Mouse (Mus musculus): Measurements from ENCODE around the gene Col28a1. TPM values are rescaled to one million over a fixed set of nuclear protein-coding genes. Genes with fewer than 3 reads are reported as not detected.

The Col28a1 gene
- polyA plus RNA-seq, 1 experiment: 0.01 TPM

DNA sequence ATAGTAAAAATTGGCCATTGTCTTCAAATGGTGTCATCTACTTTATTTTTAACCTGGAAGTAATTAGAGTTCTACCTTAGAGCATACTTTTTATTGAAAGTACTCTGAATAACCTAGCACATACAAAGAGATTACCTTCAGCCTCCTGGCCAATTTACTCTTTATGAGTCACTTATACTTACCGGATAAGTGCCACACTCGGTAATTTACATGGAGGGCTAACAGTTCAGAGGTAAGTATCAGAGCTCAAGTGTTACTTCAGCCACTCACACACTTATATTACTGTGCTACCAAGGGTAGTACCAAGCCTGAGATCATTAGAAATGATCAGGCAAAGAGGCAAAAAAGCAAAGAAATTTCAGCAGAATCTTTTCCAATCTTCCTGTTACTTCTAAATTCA is 73.8 kb downstream of the Col28a1 start:
- Histone ChIP-seq H3K27me3 (ENCODE audit: control insufficient read depth, insufficient read depth, insufficient read length) (no peaks in the 10 kb centered on the region), H3K36me3 (ENCODE audit: control insufficient read depth, insufficient read depth) (no peaks in the 10 kb centered on the region), H3K79me2 (ENCODE audit: control insufficient read depth, insufficient read depth) (no peaks in the 10 kb centered on the region), H3ac (ENCODE audit: control insufficient read depth, insufficient read length, low read depth) (no peak overlapping the region), H3K4me3 (ENCODE audit: insufficient read depth, poor library complexity, severe bottlenecking) (no peak overlapping the region), H3K79me3 (ENCODE audit: low read depth) (no peaks in the 10 kb centered on the region)
- no peak for TF ChIP-seq MYOD1 (IDR thresholded peaks at IDR 0.05; ENCODE audit: control insufficient read depth, insufficient read length, low read depth)
- TF ChIP-seq MAX (IDR thresholded peaks at IDR 0.05): no peak
- TF ChIP-seq USF1 (IDR thresholded peaks at IDR 0.05; ENCODE audit: low read depth): no peak
- TF ChIP-seq MYOG (IDR thresholded peaks at IDR 0.05; ENCODE audit: control insufficient read depth, extremely low read depth, insufficient read length): no peak
- no peak for TF ChIP-seq FOSL1 (IDR thresholded peaks at IDR 0.05; ENCODE audit: insufficient read depth, low read length, poor library complexity, severe bottlenecking)
- TF ChIP-seq CTCF (IDR thresholded peaks at IDR 0.05; ENCODE audit: control insufficient read depth, insufficient read depth, insufficient read length): no peak
- TF ChIP-seq CEBPB (IDR thresholded peaks at IDR 0.05; ENCODE audit: low read depth): no peak

DNA sequence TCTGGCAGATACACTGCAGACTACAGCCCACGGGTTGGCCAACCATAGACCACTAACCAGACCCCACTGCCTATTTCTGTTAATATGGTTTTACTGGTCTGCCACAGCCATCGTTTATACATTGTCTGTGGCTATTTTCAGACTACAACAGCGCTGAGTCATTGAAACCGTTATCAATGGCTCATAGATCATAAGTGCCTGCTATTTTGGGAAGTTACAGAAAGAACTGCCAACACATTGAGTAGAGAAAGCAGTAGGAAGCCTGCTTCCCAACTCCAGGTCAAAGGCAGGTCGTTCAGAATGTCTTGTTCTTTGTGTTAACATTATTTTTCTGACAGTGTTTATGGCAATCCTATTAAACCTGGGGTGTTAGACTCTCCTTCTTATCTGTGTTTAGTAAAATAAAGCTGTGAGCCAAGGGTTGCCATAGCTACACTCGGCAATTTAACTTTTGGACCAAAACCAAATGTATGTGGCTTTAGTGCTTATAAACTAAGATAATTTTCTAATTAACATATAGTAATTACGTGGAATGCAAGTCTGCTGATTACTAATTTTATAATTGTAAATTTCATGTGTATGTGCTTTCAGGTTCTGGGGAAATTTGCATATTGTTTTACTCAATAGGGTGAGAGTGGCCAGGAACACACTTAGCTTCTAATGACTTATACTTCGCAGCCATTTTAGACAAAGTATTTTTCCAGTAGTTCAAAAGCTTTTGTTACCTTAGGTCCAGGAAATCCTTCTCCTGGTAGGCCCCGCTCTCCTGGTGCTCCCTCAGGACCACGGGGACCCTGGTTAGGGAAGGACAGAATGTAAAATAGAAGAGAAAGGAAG is 86.3 kb downstream of the Col28a1 start:
- no peaks in the 10 kb centered on the region for H3K79me3 ChIP-seq (ENCODE audit: low read depth)
- no peak for TF ChIP-seq MYOD1 (IDR thresholded peaks at IDR 0.05; ENCODE audit: control insufficient read depth, insufficient read length, low read depth)
- no peak for TF ChIP-seq MAX (IDR thresholded peaks at IDR 0.05)
- no peak for TF ChIP-seq MYOG (IDR thresholded peaks at IDR 0.05; ENCODE audit: control insufficient read depth, extremely low read depth, insufficient read length)
- no peaks in the 10 kb centered on the region for H3K27me3 ChIP-seq (ENCODE audit: control insufficient read depth, insufficient read depth, insufficient read length)
- H3K79me2 ChIP-seq (ENCODE audit: control insufficient read depth, insufficient read depth): no peaks in the 10 kb centered on the region
- H3K36me3 ChIP-seq (ENCODE audit: control insufficient read depth, insufficient read depth): no peaks in the 10 kb centered on the region
- H3ac ChIP-seq (ENCODE audit: control insufficient read depth, insufficient read length, low read depth): no peak overlapping the region
- no peak overlapping the region for H3K4me3 ChIP-seq (ENCODE audit: insufficient read depth, poor library complexity, severe bottlenecking)

DNA sequence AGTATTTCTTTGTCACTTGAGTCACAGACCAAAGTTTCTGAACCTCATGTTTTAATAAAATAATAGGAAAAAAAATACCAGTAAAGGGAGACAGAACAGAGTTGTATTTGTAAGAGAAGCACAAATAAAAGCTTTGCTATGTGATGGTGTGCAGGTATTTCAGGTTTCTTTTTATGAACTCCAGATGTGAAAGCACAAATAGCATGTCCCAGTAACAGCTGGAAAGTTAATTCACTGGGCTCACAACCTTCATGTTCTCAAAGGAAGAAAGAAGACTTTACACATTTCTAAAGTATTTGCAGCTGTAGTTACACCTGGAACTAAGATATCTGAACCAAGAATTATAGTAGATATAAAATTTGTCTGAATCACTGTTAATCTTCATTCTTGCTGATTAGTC is 91.2 kb downstream of the Col28a1 start:
- Histone ChIP-seq H3K79me3 (ENCODE audit: low read depth) (no peaks in the 10 kb centered on the region), H3K4me3 (ENCODE audit: insufficient read depth, poor library complexity, severe bottlenecking) (no peak overlapping the region), H3K27me3 (ENCODE audit: control insufficient read depth, insufficient read depth, insufficient read length) (no peaks in the 10 kb centered on the region), H3K79me2 (ENCODE audit: control insufficient read depth, insufficient read depth) (no peaks in the 10 kb centered on the region), H3K36me3 (ENCODE audit: control insufficient read depth, insufficient read depth) (no peaks in the 10 kb centered on the region), H3ac (ENCODE audit: control insufficient read depth, insufficient read length, low read depth) (no peak overlapping the region)
- no peak for TF ChIP-seq USF1 (IDR thresholded peaks at IDR 0.05; ENCODE audit: low read depth)
- TF ChIP-seq MYOG (IDR thresholded peaks at IDR 0.05; ENCODE audit: control insufficient read depth, extremely low read depth, insufficient read length): no peak
- TF ChIP-seq MYOD1 (IDR thresholded peaks at IDR 0.05; ENCODE audit: control insufficient read depth, insufficient read length, low read depth): no peak
- TF ChIP-seq MAX (IDR thresholded peaks at IDR 0.05): no peak
- no peak for TF ChIP-seq FOSL1 (IDR thresholded peaks at IDR 0.05; ENCODE audit: insufficient read depth, low read length, poor library complexity, severe bottlenecking)

DNA sequence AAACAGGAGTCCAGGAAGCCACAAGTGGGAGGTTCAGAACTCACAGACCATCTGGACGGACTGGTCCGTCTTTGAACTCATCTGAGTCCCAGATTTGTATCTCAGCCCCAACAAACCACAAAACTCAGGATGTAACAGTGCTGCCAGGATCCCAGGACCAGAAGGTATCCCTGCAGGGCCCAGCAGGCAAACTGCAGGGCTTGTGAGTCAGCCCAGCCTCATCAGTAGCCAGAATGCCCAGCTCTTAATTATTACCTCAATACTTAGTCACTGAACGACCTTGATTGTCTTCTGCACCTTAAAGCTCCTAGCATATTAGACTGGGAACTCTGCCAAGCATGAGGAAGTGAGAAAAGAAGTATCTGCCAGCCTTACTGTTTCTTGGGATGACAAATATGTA is 96.6 kb downstream of the Col28a1 start:
- no peak for TF ChIP-seq FOSL1 (IDR thresholded peaks at IDR 0.05; ENCODE audit: insufficient read depth, low read length, poor library complexity, severe bottlenecking)
- TF ChIP-seq CTCF (IDR thresholded peaks at IDR 0.05; ENCODE audit: control insufficient read depth, insufficient read depth, insufficient read length): no peak
- TF ChIP-seq MYOG (IDR thresholded peaks at IDR 0.05; ENCODE audit: control insufficient read depth, extremely low read depth, insufficient read length): no peak
- TF ChIP-seq MAX (IDR thresholded peaks at IDR 0.05): no peak
- no peak for TF ChIP-seq CEBPB (IDR thresholded peaks at IDR 0.05; ENCODE audit: low read depth)
- no peak for TF ChIP-seq USF1 (IDR thresholded peaks at IDR 0.05; ENCODE audit: low read depth)
- no peak for TF ChIP-seq MYOD1 (IDR thresholded peaks at IDR 0.05; ENCODE audit: control insufficient read depth, insufficient read length, low read depth)
- Histone ChIP-seq H3K36me3 (ENCODE audit: control insufficient read depth, insufficient read depth) (no peaks in the 10 kb centered on the region), H3K79me2 (ENCODE audit: control insufficient read depth, insufficient read depth) (no peaks in the 10 kb centered on the region), H3ac (ENCODE audit: control insufficient read depth, insufficient read length, low read depth) (no peak overlapping the region), H3K4me3 (ENCODE audit: insufficient read depth, poor library complexity, severe bottlenecking) (no peak overlapping the region), H3K27me3 (ENCODE audit: control insufficient read depth, insufficient read depth, insufficient read length) (no peaks in the 10 kb centered on the region), H3K79me3 (ENCODE audit: low read depth) (no peaks in the 10 kb centered on the region)

DNA sequence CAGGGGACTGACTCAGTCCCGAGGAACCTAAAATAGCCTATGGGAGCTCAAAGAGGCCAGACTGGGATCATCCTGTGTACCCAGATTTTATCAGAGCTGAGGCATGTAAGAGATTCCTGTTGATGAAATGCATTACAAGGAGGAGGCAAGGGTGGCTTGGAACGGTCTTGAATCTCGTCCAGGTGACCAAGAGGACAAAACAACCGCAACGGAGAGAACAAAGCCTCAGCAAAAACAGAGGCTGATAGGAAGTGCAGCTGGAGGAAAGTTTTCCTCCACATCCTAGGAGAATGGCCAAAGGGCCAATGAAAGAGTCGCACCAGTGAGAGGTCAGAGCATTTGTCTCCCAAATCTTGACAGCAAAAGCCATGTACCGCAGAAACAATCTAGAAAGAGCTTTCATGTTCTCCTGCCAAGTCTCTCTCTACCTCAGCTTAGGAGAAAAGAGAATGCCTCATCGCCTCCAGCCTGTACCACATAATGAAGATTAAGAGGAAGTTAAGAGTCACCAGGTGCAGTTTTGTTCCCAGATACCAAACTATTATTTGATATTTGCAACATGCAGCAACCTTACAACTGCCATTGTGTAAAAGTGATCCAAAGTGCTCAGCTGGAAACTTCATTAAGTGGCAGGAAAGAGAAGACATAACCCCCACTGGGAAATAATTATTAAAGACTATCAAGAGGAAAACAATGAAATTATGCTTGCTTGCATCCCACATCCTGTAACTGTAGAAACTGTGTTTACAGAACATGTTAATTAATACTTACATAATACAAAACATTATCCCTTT is 98.1 kb downstream of the Col28a1 start:
- no peak overlapping the region for H3ac ChIP-seq (ENCODE audit: control insufficient read depth, insufficient read length, low read depth)
- no peaks in the 10 kb centered on the region for H3K27me3 ChIP-seq (ENCODE audit: control insufficient read depth, insufficient read depth, insufficient read length)
- no peaks in the 10 kb centered on the region for H3K36me3 ChIP-seq (ENCODE audit: control insufficient read depth, insufficient read depth)
- H3K79me2 ChIP-seq (ENCODE audit: control insufficient read depth, insufficient read depth): no peaks in the 10 kb centered on the region
- H3K4me3 ChIP-seq (ENCODE audit: insufficient read depth, poor library complexity, severe bottlenecking): no peak overlapping the region
- H3K79me3 ChIP-seq (ENCODE audit: low read depth): no peaks in the 10 kb centered on the region
- no peak for TF ChIP-seq FOSL1 (IDR thresholded peaks at IDR 0.05; ENCODE audit: insufficient read depth, low read length, poor library complexity, severe bottlenecking)

DNA sequence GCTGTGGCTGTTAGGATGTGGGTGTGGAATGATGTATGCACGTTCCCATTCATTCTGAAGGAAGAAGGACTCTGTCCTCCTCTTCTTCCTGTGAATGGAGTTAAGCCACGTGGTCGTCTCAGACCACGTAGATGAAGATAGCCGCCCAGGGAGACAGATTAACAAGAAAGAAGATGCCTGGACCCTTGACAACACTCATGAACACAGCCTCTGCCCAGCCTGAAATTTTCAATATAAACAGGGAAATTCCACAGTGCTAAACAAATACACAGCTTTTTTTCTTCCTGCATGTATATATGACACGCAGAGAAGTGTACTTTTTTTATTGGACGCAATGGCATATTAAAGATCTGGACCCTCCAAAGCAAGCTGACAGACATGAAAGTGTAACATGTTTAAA is 98.9 kb downstream of the Col28a1 start:
- Histone ChIP-seq H3K27me3 (ENCODE audit: control insufficient read depth, insufficient read depth, insufficient read length) (no peaks in the 10 kb centered on the region), H3K79me2 (ENCODE audit: control insufficient read depth, insufficient read depth) (no peaks in the 10 kb centered on the region)
- TF ChIP-seq CEBPB (IDR thresholded peaks at IDR 0.05; ENCODE audit: low read depth) (no peak), MYOG (IDR thresholded peaks at IDR 0.05; ENCODE audit: control insufficient read depth, extremely low read depth, insufficient read length) (no peak), MAX (IDR thresholded peaks at IDR 0.05) (no peak), MYOD1 (IDR thresholded peaks at IDR 0.05; ENCODE audit: control insufficient read depth, insufficient read length, low read depth) (no peak), FOSL1 (IDR thresholded peaks at IDR 0.05; ENCODE audit: insufficient read depth, low read length, poor library complexity, severe bottlenecking) (no peak)

More for the DNA sequence above, 98.9 kb downstream of the Col28a1 start:
- no peak overlapping the region for H3K4me3 ChIP-seq (ENCODE audit: insufficient read depth, poor library complexity, severe bottlenecking)
- no peak overlapping the region for H3ac ChIP-seq (ENCODE audit: control insufficient read depth, insufficient read length, low read depth)
- no peaks in the 10 kb centered on the region for H3K36me3 ChIP-seq (ENCODE audit: control insufficient read depth, insufficient read depth)
- no peaks in the 10 kb centered on the region for H3K79me3 ChIP-seq (ENCODE audit: low read depth)
